Mouse (Mus musculus) heart, adult 2 months (tissue): ENCODE results near the gene Prdm5. TPM values are rescaled to one million over a fixed set of nuclear protein-coding genes. Genes with fewer than 3 reads are reported as not detected.

Experiments
- DNase-seq, 2 experiments: peaks; one replicate each; pipeline ENCODE4 v3.0.0; 2021
- H3K27ac ChIP-seq: fragments of 200-600 bp; 2 replicates; pipeline ENCODE4 v1.8.1; 2022
- H3K27me3 ChIP-seq: fragments of 200-500 bp; 2 replicates; pipeline ENCODE4 v1.6.1; 2012; ENCODE audit warnings: mild to moderate bottlenecking, low read length, inconsistent platforms, mixed read lengths; ENCODE audit not compliant: control insufficient read depth, insufficient read depth
- H3K36me3 ChIP-seq: fragments of 200-500 bp; 2 replicates; pipeline ENCODE4 v1.6.1; 2012; ENCODE audit warnings: low read length, inconsistent platforms; ENCODE audit not compliant: control insufficient read depth, insufficient read depth
- H3K4me1 ChIP-seq: fragments of 200-500 bp; 2 replicates; pipeline ENCODE4 v1.6.1; 2011; ENCODE audit warnings: low read length; ENCODE audit not compliant: control insufficient read depth, insufficient read depth
- H3K4me3 ChIP-seq: fragments of 200-600 bp; 2 replicates; pipeline ENCODE4 v1.8.1; 2022
- H3K79me2 ChIP-seq: fragments of 200-500 bp; replicated peaks from 2 replicates; pipeline ENCODE4 v1.6.1; 2012; ENCODE audit warnings: mild to moderate bottlenecking, inconsistent platforms, low read length, moderate library complexity, mixed read lengths; ENCODE audit not compliant: control insufficient read depth, insufficient read depth
- H3K9ac ChIP-seq: fragments of 200-500 bp; 2 replicates; pipeline ENCODE4 v1.6.1; 2012; ENCODE audit warnings: low read depth, mild to moderate bottlenecking, control low read depth, inconsistent platforms, low read length, mixed read lengths
- CTCF ChIP-seq: fragments of 200-600 bp; IDR thresholded peaks from 2 replicates; pipeline ENCODE4 v1.8.1; 2022; ENCODE audit warnings: antibody characterized with exemption, mild to moderate bottlenecking, moderate library complexity
- EP300 ChIP-seq: fragments of 200-500 bp; IDR thresholded peaks from 2 replicates; pipeline ENCODE4 v1.6.1; 2011; ENCODE audit warnings: low read depth, low read length, control low read depth; ENCODE audit not compliant: insufficient read depth
- POLR2A ChIP-seq: fragments of 200-500 bp; IDR thresholded peaks from 2 replicates; pipeline ENCODE4 v1.6.1; 2011; ENCODE audit warnings: mild to moderate bottlenecking, low read depth, low read length, control low read depth; ENCODE audit not compliant: insufficient read depth
- WGBS: fragments of 180-500 bp; shearing (Covaris S2); methylation state at CpG from one replicate; pipeline ENCODE4 v1.1.7; 2018; 5-methylcytosine and 5-hydroxymethylcytosine counted together
- intact Hi-C: fragments of 180-260 bp; cut with DNase I; formaldehyde crosslinking; loops from one replicate; pipeline ENCODE4 v1.15.1; 2025
- long read RNA-seq: library from polyadenylated mRNA; stranded (forward); transcript quantifications from one replicate; pipeline ENCODE4 v2.0.0, GENCODE M21; 2021
- polyA plus RNA-seq: library from polyadenylated mRNA; depleted of rRNA; stranded (reverse); fragments of >200 nt; gene quantifications from 2 replicates; pipeline ENCODE4 v1.2.3, GENCODE M21; 2012; rRNA removed
- total RNA-seq, 2 experiments: library from RNA; stranded (reverse); gene quantifications; 2 replicates each; pipeline ENCODE4 v1.2.3; 2021

Gene Prdm5
- total RNA-seq (1 to 10 TPM; 7.5 to 8.4 TPM), polyA plus RNA-seq (2.8 and 5.9 TPM in 2 replicates)
- long read RNA-seq, partial matches to known transcripts = 1 of 4 reads
- long read RNA-seq, other reads (novel, unspliced or antisense) = 0 of 4 reads

GRCm38 (mm10) chr6:65778861-65779688 is at the start of gene Prdm5:
Gene Prdm5, plus strand, starts transcription at chr6:65778988.
- TF ChIP-seq EP300 (no peak), CTCF (no peak), POLR2A (no peak)
- peak within 1 kb of the TSS; percentile 92 for H3K9ac ChIP-seq
- intact Hi-C loops = loop anchor here (10.0 kb wide), 1 partner anchor 104 kb away; the partner anchor contains the start of gene Ndnf
- H3K4me1 ChIP-seq = peaks cover 2% of the 10 kb centered on the region; the same call in 1 of the 2 replicates
- H3K27ac ChIP-seq = peak within 1 kb of the TSS; percentile 62
- peak within 1 kb of the TSS; percentile 69 for H3K4me3 ChIP-seq
- no peaks in the 10 kb centered on the region for H3K27me3 ChIP-seq
- peak; percentile 80 to 81 for DNase-seq
- no peaks in the 10 kb centered on the region; the same call in 1 of the 2 replicates for H3K36me3 ChIP-seq
- H3K79me2 ChIP-seq = peaks cover 4% of the 10 kb centered on the region
- 3% methylated on average over 54 of the region's 56 CpGs for WGBS

GRCm38 (mm10) chr6:65739442-65739841 is 39.3 kb upstream of the Prdm5 start:
- 23% methylated on average over 8 of the region's 8 CpGs for WGBS
- H3K9ac ChIP-seq = no peak overlapping the region
- no peaks in the 10 kb centered on the region for H3K27me3 ChIP-seq
- intact Hi-C loops = no loop called here
- H3K79me2 ChIP-seq = no peaks in the 10 kb centered on the region
- no peak overlapping the region for H3K4me3 ChIP-seq
- DNase-seq = peak in 1 of 2 experiments; percentile 11
- TF ChIP-seq CTCF (no peak), EP300 (no peak), POLR2A (no peak)
- H3K27ac ChIP-seq = no peak overlapping the region; the same call in 1 of the 2 replicates
- H3K36me3 ChIP-seq = peaks cover 2% of the 10 kb centered on the region; the same call in 1 of the 2 replicates
- H3K4me1 ChIP-seq = no peaks in the 10 kb centered on the region

- intact Hi-C loops = no loop called here
- TF ChIP-seq EP300 (no peak), POLR2A (no peak), CTCF (no peak)
- H3K4me1 ChIP-seq = no peaks in the 10 kb centered on the region
- H3K36me3 ChIP-seq = peaks cover 2% of the 10 kb centered on the region; the same call in 1 of the 2 replicates
- no peak for DNase-seq
- WGBS = 74% methylated on average over 1 of the region's 1 CpGs
- no peaks in the 10 kb centered on the region for H3K27me3 ChIP-seq
- no peak overlapping the region for H3K9ac ChIP-seq
- no peak overlapping the region for H3K27ac ChIP-seq
- no peaks in the 10 kb centered on the region for H3K79me2 ChIP-seq
- H3K4me3 ChIP-seq = no peak overlapping the region
Measured at GRCm38 (mm10) chr6:65743144-65743870, 35.5 kb upstream of the Prdm5 start.

- intact Hi-C loops = no loop called here
- H3K27ac ChIP-seq = no peak overlapping the region
- no peak overlapping the region for H3K4me3 ChIP-seq
- no peak for TF ChIP-seq POLR2A
- TF ChIP-seq CTCF = no peak
- TF ChIP-seq EP300 = no peak
- no peaks in the 10 kb centered on the region for H3K4me1 ChIP-seq
- no peak overlapping the region for H3K9ac ChIP-seq
- no peaks in the 10 kb centered on the region for H3K27me3 ChIP-seq
- no peak for DNase-seq
- no peaks in the 10 kb centered on the region for H3K79me2 ChIP-seq
- peaks cover 2% of the 10 kb centered on the region; the same call in 1 of the 2 replicates for H3K36me3 ChIP-seq
Measured at GRCm38 (mm10) chr6:65743871-65744202, 35.0 kb upstream of the Prdm5 start.

GRCm38 (mm10) chr6:65758214-65758613 is 20.6 kb upstream of the Prdm5 start:
- Histone ChIP-seq H3K4me1 (no peaks in the 10 kb centered on the region), H3K79me2 (no peaks in the 10 kb centered on the region), H3K27me3 (no peaks in the 10 kb centered on the region), H3K9ac (no peak overlapping the region), H3K36me3 (no peaks in the 10 kb centered on the region), H3K4me3 (no peak overlapping the region), H3K27ac (no peak overlapping the region)
- WGBS = 83% methylated on average over 7 of the region's 7 CpGs
- intact Hi-C loops = no loop called here
- TF ChIP-seq EP300 (no peak), POLR2A (no peak), CTCF (no peak)
- DNase-seq = no peak

GRCm38 (mm10) chr6:65759174-65759573 is 19.6 kb upstream of the Prdm5 start:
- TF ChIP-seq POLR2A (no peak), EP300 (no peak), CTCF (no peak)
- Histone ChIP-seq H3K36me3 (no peaks in the 10 kb centered on the region), H3K27me3 (no peaks in the 10 kb centered on the region), H3K9ac (no peak overlapping the region), H3K4me1 (no peaks in the 10 kb centered on the region), H3K27ac (no peak overlapping the region), H3K79me2 (no peaks in the 10 kb centered on the region), H3K4me3 (no peak overlapping the region)
- WGBS = 83% methylated on average over 5 of the region's 5 CpGs
- DNase-seq = no peak
- intact Hi-C loops = no loop called here
